Mouse (Mus musculus) stomach, postnatal 0 days (tissue): ENCODE measurements around the gene Sall2.

Experiments used
- CTCF ChIP-seq: IDR thresholded peaks from 2 replicates; pipeline ENCODE4 v1.5.1; 2016; ENCODE audit warnings: antibody characterized with exemption, low read depth, mild to moderate bottlenecking, moderate library complexity
- EP300 ChIP-seq: optimal IDR thresholded peaks from 2 replicates; pipeline ENCODE3; 2016; ENCODE audit warnings: antibody characterized with exemption

DNA sequence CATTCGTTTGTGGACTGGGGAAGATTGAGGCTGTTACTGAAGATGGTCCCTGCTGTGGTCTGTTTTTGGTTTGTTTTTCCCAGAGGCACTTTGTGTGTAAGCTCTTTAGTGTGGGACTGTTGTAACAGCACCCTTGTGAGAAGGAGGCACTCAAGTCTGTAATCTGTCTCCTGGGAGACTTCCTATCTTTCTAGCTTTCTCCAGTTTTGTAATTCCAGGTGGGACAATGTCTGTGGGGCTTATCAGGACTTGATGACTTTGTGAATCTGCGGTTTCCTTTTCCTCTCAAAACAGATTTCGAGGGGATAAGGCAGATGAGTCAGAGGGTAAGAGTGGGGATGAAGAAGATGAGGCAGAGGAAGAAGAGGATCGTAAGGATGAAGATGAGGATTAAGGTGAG is 27.7 kb upstream of the Sall2 start, which contains the start of gene Olfr1513:
- TF ChIP-seq CTCF (no peak), EP300 (no peak)
